Mouse (Mus musculus) embryonic facial prominence, embryonic 15.5 days (tissue): ENCODE measurements at regions not wholly inside any gene's neighbourhood (a gene's known extent, or its start where the extent isn't known, plus 50 kb on each side); places are given as distances from the start of the nearest gene placed in this dataset.

Experiments
- ATAC-seq: fragments of 200-750 bp; cut with Nextera tagmentation; 2 replicates; pipeline ENCODE4 v1.8.0; 2017; ENCODE audit warnings: low read depth, moderate TSS enrichment; ENCODE audit not compliant: insufficient number of reproducible peaks, low FRiP score, low TSS enrichment
- H3K27ac ChIP-seq: fragments of 300-500 bp; sonication (generic); replicated peaks from 2 replicates; pipeline ENCODE4 v1.5.1; 2015; ENCODE audit warnings: mild to moderate bottlenecking, inconsistent platforms
- H3K27me3 ChIP-seq: fragments of 300-500 bp; sonication (generic); 2 replicates; pipeline ENCODE4 v1.6.1; 2015; ENCODE audit warnings: inconsistent platforms
- H3K36me3 ChIP-seq: fragments of 300-500 bp; sonication (generic); 2 replicates; pipeline ENCODE4 v1.6.1; 2015; ENCODE audit warnings: mild to moderate bottlenecking, inconsistent platforms
- H3K4me1 ChIP-seq: fragments of 300-500 bp; sonication (generic); 2 replicates; pipeline ENCODE4 v1.6.1; 2015; ENCODE audit warnings: inconsistent platforms
- H3K4me2 ChIP-seq: fragments of 300-500 bp; sonication (generic); replicated peaks from 2 replicates; pipeline ENCODE4 v1.6.1; 2015; ENCODE audit warnings: mild to moderate bottlenecking, inconsistent platforms
- H3K4me3 ChIP-seq: fragments of 300-500 bp; sonication (generic); replicated peaks from 2 replicates; pipeline ENCODE4 v1.5.1; 2015; ENCODE audit warnings: mild to moderate bottlenecking, inconsistent platforms
- H3K9ac ChIP-seq: fragments of 300-500 bp; sonication (generic); 2 replicates; pipeline ENCODE4 v1.6.1; 2015; ENCODE audit warnings: inconsistent platforms
- H3K9me3 ChIP-seq: fragments of 300-500 bp; sonication (generic); replicated peaks from 2 replicates; pipeline ENCODE4 v1.6.1; 2016; ENCODE audit warnings: inconsistent platforms
- WGBS: fragments of 180-500 bp; shearing (Covaris S2); methylation state at CpG from one replicate; pipeline ENCODE4 v1.1.7; 2015; 5-methylcytosine and 5-hydroxymethylcytosine counted together

DNA sequence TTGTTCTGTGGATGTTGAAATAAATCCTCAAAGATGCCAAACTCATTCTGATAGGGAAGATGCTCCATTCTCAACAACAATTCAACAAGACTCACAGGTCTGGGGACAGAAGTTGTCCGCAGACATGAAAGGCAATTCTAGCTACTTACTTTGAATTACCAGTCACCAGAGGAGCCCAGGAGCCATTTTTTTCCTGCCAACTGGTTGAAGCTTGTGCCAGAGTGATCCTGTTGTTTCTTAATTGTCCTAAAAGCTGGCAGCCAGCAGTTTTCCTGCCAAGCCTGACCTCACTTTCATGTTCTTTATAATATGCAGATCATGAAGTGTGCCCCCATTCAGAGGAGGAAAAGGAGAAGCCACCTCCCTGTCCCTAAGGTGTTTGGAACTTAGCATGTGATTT is 110.0 kb upstream of the Ankrd1 start:
- Histone ChIP-seq H3K27me3 (no peaks in the 10 kb centered on the region), H3K4me2 (no peak overlapping the region), H3K9me3 (no peaks in the 10 kb centered on the region), H3K36me3 (no peaks in the 10 kb centered on the region), H3K4me1 (no peaks in the 10 kb centered on the region), H3K4me3 (no peak overlapping the region), H3K9ac (no peak overlapping the region), H3K27ac (no peak overlapping the region)
- ATAC-seq, result no peak
- WGBS, result 90% methylated on average over 1 of the region's 1 CpGs

GRCm38 (mm10) chr19:36235131-36235530 is 113.0 kb upstream of the Pcgf5 start:
- Histone ChIP-seq H3K27me3 (no peaks in the 10 kb centered on the region), H3K4me1 (no peaks in the 10 kb centered on the region), H3K36me3 (no peaks in the 10 kb centered on the region), H3K9me3 (no peaks in the 10 kb centered on the region), H3K4me2 (no peak overlapping the region), H3K4me3 (no peak overlapping the region), H3K9ac (no peak overlapping the region), H3K27ac (no peak overlapping the region)
- no peak for ATAC-seq
- WGBS, result 57% methylated on average over 6 of the region's 6 CpGs

DNA sequence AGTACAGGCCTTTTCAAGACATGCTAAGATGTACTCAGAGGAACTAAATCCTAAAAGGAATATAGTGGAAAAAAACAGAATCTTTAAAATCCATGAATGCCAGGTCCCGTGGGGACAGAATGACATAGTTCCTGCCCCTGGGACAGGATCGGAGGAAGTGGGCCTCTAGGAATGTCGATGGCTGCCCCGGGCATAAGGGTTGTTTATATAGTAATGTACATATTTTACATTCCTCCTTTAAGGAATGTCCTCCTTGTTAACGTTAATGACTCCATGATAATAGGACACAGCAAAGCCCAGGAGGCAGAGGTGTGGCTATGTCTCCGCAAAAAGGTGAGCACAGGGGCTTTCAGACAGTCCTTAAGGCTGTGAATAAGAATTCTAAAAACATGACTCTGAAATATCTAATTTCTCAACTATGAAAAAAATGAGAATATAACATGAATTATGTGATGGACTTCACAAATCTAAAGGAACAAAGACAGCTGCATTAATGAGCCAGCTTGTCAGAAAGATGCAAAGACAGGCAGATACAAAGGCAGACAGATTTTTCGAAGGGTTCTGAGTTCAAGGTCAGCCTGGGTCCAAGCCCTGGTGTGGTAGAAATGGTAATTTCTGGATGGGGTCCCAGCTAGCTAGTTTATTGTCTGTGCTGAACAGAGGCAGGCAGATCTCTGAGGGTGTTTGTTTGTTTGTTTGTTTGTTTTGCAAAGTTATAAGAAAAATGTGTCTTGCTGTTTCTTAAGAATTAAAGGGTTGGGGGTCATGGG is 111.3 kb upstream of the Pcgf5 start:
- WGBS, result 24% methylated on average over 7 of the region's 7 CpGs

DNA sequence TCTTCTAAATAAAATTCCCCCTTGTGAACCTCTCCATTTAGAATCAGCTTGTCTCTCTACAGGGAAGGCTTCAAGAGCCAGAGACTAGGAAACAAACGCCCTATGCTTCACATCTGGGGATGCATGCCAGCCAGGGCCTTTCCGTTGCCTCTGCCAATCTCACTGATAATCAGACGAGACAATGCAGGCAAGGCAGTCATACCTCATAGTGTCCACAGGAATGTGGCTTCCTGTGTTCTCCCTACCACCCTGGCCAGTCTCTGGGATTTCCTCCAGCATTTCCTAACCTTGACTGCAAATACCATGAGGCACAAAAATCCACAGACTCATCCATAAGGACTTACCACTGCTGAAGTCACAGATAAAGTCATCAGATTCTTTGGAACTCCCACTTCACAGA is 110.4 kb upstream of the Pcgf5 start:
- 47% methylated on average over 3 of the region's 3 CpGs for whole genome bisulfite sequencing
- no peak overlapping the region for H3K27ac ChIP-seq
- no peak for ATAC-seq

More for the DNA sequence above, 111.3 kb upstream of the Pcgf5 start:
- H3K27me3 ChIP-seq, result no peaks in the 10 kb centered on the region
- ATAC-seq, result no peak
- no peak overlapping the region for H3K9ac ChIP-seq
- H3K4me1 ChIP-seq, result no peaks in the 10 kb centered on the region
- no peak overlapping the region for H3K4me3 ChIP-seq
- no peaks in the 10 kb centered on the region for H3K9me3 ChIP-seq
- no peak overlapping the region for H3K4me2 ChIP-seq
- H3K27ac ChIP-seq, result no peak overlapping the region
- H3K36me3 ChIP-seq, result no peaks in the 10 kb centered on the region

DNA sequence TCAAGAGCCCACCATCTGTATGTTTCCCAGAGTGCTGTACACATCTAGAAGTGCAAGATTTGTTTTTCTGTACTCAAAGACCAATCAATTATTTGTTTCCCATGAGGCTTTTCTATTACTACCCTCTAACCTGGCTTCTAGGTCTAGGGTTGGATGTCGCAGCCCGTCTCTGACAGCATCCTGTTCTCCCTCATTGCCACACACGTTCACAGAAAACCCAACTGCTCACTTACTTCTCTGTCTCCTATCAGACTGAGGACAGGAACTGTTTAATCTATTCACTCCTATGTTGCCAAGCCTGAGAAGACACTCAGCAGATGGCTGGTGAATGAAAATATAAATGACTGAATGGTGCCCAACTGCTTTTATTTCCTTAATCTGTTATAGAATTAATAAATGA is 109.6 kb upstream of the Pcgf5 start:
- Histone ChIP-seq H3K9ac (no peak overlapping the region), H3K27ac (no peak overlapping the region), H3K27me3 (no peaks in the 10 kb centered on the region), H3K9me3 (no peaks in the 10 kb centered on the region), H3K36me3 (no peaks in the 10 kb centered on the region), H3K4me1 (no peaks in the 10 kb centered on the region), H3K4me3 (no peak overlapping the region), H3K4me2 (no peak overlapping the region)
- no peak for ATAC-seq
- 82% methylated on average over 3 of the region's 3 CpGs for WGBS

More for the DNA sequence above, 110.4 kb upstream of the Pcgf5 start:
- H3K4me3 ChIP-seq, result no peak overlapping the region
- H3K9ac ChIP-seq, result no peak overlapping the region
- H3K4me2 ChIP-seq, result no peak overlapping the region
- H3K9me3 ChIP-seq, result no peaks in the 10 kb centered on the region
- H3K36me3 ChIP-seq, result no peaks in the 10 kb centered on the region
- H3K27me3 ChIP-seq, result no peaks in the 10 kb centered on the region
- no peaks in the 10 kb centered on the region for H3K4me1 ChIP-seq

- Histone ChIP-seq H3K36me3 (no peaks in the 10 kb centered on the region), H3K27ac (no peak overlapping the region), H3K27me3 (no peaks in the 10 kb centered on the region), H3K4me3 (no peak overlapping the region), H3K4me1 (no peaks in the 10 kb centered on the region), H3K9ac (no peak overlapping the region), H3K4me2 (no peak overlapping the region), H3K9me3 (no peaks in the 10 kb centered on the region)
- WGBS, result 80% methylated on average over 3 of the region's 3 CpGs
- no peak for ATAC-seq
Measured at GRCm38 (mm10) chr19:36242396-36242795, 105.7 kb upstream of the Pcgf5 start.

- Histone ChIP-seq H3K4me3 (no peak overlapping the region), H3K9me3 (no peaks in the 10 kb centered on the region), H3K27me3 (no peaks in the 10 kb centered on the region), H3K4me2 (no peak overlapping the region), H3K4me1 (no peaks in the 10 kb centered on the region), H3K36me3 (no peaks in the 10 kb centered on the region), H3K27ac (no peak overlapping the region), H3K9ac (no peak overlapping the region)
- WGBS, result 65% methylated on average over 5 of the region's 5 CpGs
- no peak for ATAC-seq
Measured at GRCm38 (mm10) chr19:36242946-36243345, 105.2 kb upstream of the Pcgf5 start.

DNA sequence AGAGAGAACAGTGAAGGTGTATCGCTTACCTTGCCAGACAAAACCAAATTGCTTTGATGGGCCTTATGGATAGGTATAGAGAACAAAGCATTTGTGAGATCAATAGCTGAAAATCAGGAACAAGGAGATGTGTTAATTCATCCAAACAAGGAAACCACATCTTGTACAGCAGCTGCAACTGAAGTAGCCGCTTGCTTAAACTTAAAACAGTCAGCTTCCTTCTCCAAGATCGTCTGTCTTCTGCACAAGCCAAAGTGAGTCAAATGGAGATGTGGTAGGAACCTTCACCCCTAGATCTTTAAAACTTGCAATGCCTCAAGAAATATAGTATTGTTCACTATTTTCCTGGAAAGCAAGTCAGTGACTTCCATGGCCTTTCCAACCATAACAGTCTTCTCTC is 95.6 kb upstream of the Pcgf5 start:
- Histone ChIP-seq H3K27me3 (no peaks in the 10 kb centered on the region), H3K4me1 (no peaks in the 10 kb centered on the region), H3K36me3 (no peaks in the 10 kb centered on the region), H3K4me3 (no peak overlapping the region), H3K27ac (no peak overlapping the region), H3K9me3 (no peaks in the 10 kb centered on the region), H3K4me2 (no peak overlapping the region), H3K9ac (no peak overlapping the region)
- 85% methylated on average over 3 of the region's 3 CpGs for WGBS
- no peak for ATAC-seq

DNA sequence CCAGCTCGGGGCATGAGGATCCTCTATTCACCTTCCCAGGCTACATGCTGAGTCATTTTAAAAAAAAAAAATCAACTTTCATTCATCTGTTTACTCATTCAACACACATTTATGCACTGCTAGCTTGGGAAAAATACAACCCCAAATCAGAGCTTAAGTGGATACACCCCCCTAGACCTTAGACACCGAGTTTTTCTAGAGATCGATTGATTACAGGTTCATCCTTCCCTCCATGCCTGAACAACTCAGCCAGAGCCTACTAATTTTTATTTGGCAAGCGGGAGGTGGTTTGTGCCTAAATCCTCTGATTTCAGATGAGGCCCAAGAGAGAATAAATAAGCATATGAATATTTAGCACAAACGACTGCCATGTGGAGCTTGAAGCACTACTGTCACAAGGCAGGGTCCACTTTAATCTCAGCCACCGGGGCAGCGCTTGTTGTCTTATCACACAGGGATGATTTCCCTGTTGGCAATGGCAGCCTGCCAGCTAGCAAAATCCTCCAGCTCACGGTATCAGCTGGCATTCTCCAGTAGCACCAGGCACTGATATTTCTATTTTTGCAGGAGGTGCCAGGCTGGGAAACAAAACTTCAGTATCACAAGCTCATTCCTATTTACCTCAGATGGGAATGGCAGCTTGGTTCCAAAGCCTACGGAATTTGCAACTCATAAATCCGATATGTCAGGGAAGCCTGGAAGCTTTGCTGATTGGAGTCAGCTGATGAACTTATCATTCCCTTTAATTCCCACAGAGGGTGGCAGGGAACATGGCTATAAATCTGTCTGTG is 90.2 kb upstream of the Pcgf5 start:
- H3K9me3 ChIP-seq, result no peaks in the 10 kb centered on the region
- H3K27me3 ChIP-seq, result no peaks in the 10 kb centered on the region
- no peak overlapping the region for H3K9ac ChIP-seq
- no peak for ATAC-seq
- no peaks in the 10 kb centered on the region for H3K36me3 ChIP-seq
- H3K27ac ChIP-seq, result no peak overlapping the region
- WGBS, result 57% methylated on average over 10 of the region's 10 CpGs
- H3K4me3 ChIP-seq, result no peak overlapping the region
- H3K4me2 ChIP-seq, result no peak overlapping the region
- no peaks in the 10 kb centered on the region for H3K4me1 ChIP-seq

- H3K9me3 ChIP-seq, result no peaks in the 10 kb centered on the region
- no peaks in the 10 kb centered on the region for H3K27me3 ChIP-seq
- no peaks in the 10 kb centered on the region for H3K4me1 ChIP-seq
- no peak overlapping the region for H3K4me3 ChIP-seq
- no peak overlapping the region for H3K9ac ChIP-seq
- no peak overlapping the region for H3K27ac ChIP-seq
- no peak overlapping the region for H3K4me2 ChIP-seq
- H3K36me3 ChIP-seq, result no peaks in the 10 kb centered on the region
- WGBS, result 85% methylated on average over 5 of the region's 5 CpGs
- ATAC-seq, result no peak
Measured at GRCm38 (mm10) chr19:36261819-36262218, 86.3 kb upstream of the Pcgf5 start.

- Histone ChIP-seq H3K4me2 (no peak overlapping the region), H3K9me3 (no peaks in the 10 kb centered on the region), H3K27me3 (no peaks in the 10 kb centered on the region), H3K9ac (no peak overlapping the region), H3K4me3 (no peak overlapping the region), H3K27ac (no peak overlapping the region), H3K4me1 (no peaks in the 10 kb centered on the region), H3K36me3 (no peaks in the 10 kb centered on the region)
- ATAC-seq, result no peak
- 74% methylated on average over 4 of the region's 4 CpGs for WGBS
Measured at GRCm38 (mm10) chr19:36263923-36264322, 84.2 kb upstream of the Pcgf5 start.
